Mouse (Mus musculus) T-cell, adult 2 months (primary cell): Measurements from ENCODE around the gene Med9.
A peak's percentile ranks its signal among the peaks of the same experiment; 100 is the strongest.

ENCODE experiments used
- DNase-seq: peaks from one replicate; pipeline ENCODE4 v3.0.0; 2022; ENCODE audit warnings: low spot score

Med9 gene

GRCm38 (mm10) chr11:59947752-59948400 lies at the start of gene Med9:
Gene Med9, plus strand, starts transcription at chr11:59948206.
- DNase-seq, result peak; percentile 89

GRCm38 (mm10) chr11:59899711-59900685 lies 48.0 kb upstream of the Med9 start:
- DNase-seq, result no peak

- DNase-seq, result no peak
Observed at GRCm38 (mm10) chr11:59900995-59901394, 47.0 kb upstream of the Med9 start.

GRCm38 (mm10) chr11:59902045-59902726 lies 45.8 kb upstream of the Med9 start:
- DNase-seq, result no peak

- no peak for DNase-seq
Observed at GRCm38 (mm10) chr11:59906521-59907123, 41.4 kb upstream of the Med9 start.

- DNase-seq, result no peak
Observed at GRCm38 (mm10) chr11:59908446-59908845, 39.6 kb upstream of the Med9 start.

GRCm38 (mm10) chr11:59910586-59910985 lies 37.4 kb upstream of the Med9 start:
- DNase-seq, result no peak

GRCm38 (mm10) chr11:59911523-59911922 lies 36.5 kb upstream of the Med9 start:
- DNase-seq, result no peak

- no peak for DNase-seq
Observed at GRCm38 (mm10) chr11:59913702-59914101, 34.3 kb upstream of the Med9 start.

- no peak for DNase-seq
Observed at GRCm38 (mm10) chr11:59918014-59918413, 30.0 kb upstream of the Med9 start.

GRCm38 (mm10) chr11:59919401-59919800 lies 28.6 kb upstream of the Med9 start:
- DNase-seq, result no peak

- DNase-seq, result no peak
Observed at GRCm38 (mm10) chr11:59920331-59920730, 27.7 kb upstream of the Med9 start.

GRCm38 (mm10) chr11:59921265-59921664 lies 26.7 kb upstream of the Med9 start:
- DNase-seq, result no peak

GRCm38 (mm10) chr11:59930031-59930430 lies 18.0 kb upstream of the Med9 start:
- no peak for DNase-seq

GRCm38 (mm10) chr11:59932560-59933337 lies 15.3 kb upstream of the Med9 start:
- no peak for DNase-seq

GRCm38 (mm10) chr11:59933943-59934342 lies 14.1 kb upstream of the Med9 start:
- DNase-seq, result no peak

- DNase-seq, result no peak
Observed at GRCm38 (mm10) chr11:59937023-59937422, 11.0 kb upstream of the Med9 start.

GRCm38 (mm10) chr11:59937615-59938014 lies 10.4 kb upstream of the Med9 start:
- no peak for DNase-seq

GRCm38 (mm10) chr11:59939821-59940220 lies 8.2 kb upstream of the Med9 start:
- DNase-seq, result no peak

GRCm38 (mm10) chr11:59940645-59941044 lies 7.4 kb upstream of the Med9 start:
- no peak for DNase-seq

- DNase-seq, result no peak
Observed at GRCm38 (mm10) chr11:59941391-59941790, 6.6 kb upstream of the Med9 start.
